Mouse (Mus musculus) adrenal gland, postnatal 14 days (tissue): ENCODE measurements around the gene Gtf2f1. TPM values are rescaled to one million over a fixed set of nuclear protein-coding genes. Genes with fewer than 3 reads are reported as not detected.

ENCODE experiments used
- DNase-seq: peaks from one replicate; pipeline ENCODE4 v3.0.0; 2021; ENCODE audit warnings: mixed read lengths
- total RNA-seq: library from RNA; stranded (reverse); gene quantifications from 2 replicates; pipeline ENCODE4 v1.2.3, GENCODE M21; 2021

Gene Gtf2f1
- total RNA-seq, 1 experiment from 2014 or later, result 53.7 TPM

DNA sequence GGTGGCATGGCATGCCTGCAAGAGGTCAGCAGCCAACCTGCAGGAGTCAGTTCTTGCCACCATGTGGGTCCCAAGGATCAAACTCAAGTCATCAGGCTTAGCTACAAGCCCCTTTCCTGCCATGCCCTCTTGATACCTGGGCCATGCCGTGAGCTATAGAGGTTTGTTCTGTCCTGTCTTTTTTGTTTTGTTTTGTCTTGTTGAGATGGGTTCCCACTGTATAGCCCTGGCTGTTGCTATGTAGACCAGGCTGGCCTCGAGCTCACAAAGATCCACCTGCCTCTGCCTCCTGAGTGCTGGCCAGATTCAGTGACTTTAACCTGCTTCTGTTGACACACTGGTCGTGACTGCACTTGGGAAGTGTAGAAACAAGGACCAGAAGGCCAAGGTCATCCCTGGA lies 35.7 kb downstream of the Gtf2f1 start:
- no peak for DNase-seq

DNA sequence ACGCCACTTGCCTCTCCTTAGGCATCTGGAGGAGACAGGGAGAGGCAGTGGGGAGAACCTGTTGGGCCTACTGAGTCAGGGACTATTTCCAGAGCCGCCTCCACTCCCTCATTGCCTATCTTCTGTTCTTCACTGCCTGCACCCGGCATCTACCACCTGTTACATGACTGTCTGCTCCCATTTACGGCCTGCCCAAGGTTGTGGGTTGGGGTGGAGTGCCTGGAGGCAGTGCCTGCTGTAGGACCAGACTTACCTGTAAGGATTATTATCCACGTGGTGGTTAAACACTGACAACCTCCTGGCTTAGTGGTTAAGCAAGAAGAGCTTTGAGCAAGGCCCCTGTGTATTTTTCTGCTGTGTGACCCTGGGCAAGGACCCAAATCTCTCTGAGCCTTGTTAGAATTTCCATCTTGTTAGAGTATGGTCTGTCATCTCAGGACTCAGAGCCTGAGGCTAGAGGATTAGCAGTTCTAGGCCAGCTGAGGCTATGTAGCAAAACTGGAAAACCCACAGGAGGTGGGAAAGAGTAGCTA lies 36.3 kb downstream of the Gtf2f1 start:
- DNase-seq, result peak; percentile 41

DNA sequence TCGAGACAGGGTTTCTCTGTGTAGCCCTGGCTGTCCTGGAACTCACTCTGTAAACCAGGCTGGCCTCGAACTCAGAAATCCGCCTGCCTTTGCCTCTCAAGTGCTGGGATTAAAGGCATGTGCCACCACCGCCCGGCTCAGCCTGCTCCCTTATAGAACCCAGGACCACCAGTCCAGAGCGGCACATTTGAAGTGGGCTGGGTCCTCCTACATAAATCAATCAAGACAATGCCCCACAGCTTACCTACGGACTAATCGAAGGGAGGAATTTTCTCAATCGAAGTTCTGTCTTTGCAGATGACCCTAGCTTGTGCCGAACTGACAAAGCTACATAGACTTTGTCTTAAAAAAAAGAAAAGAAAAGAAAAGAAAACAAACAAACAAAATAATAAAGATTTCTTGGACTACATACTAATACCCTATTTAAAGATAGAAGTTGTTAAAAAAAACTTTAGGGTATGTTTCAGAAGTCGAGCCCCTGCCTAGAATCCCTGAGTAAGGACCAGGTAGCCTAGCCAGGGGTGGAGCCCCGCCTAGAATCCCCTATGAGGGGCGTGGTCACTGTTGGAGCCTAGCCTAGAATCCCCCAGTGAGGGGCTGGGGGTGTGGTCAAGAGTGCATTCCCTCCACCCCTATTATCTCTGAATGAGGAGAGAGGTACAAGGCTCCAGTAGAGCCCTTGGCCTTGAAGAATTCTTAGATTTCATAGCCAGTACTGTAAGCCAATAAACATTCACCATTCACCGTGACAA lies 37.0 kb downstream of the Gtf2f1 start:
- DNase-seq, result no peak

- no peak for DNase-seq
Measured at GRCm38 (mm10) chr17:56970081-56970480, 41.0 kb downstream of the Gtf2f1 start.

GRCm38 (mm10) chr17:56969321-56969720 lies 41.8 kb downstream of the Gtf2f1 start:
- peak; percentile 56 for DNase-seq

DNA sequence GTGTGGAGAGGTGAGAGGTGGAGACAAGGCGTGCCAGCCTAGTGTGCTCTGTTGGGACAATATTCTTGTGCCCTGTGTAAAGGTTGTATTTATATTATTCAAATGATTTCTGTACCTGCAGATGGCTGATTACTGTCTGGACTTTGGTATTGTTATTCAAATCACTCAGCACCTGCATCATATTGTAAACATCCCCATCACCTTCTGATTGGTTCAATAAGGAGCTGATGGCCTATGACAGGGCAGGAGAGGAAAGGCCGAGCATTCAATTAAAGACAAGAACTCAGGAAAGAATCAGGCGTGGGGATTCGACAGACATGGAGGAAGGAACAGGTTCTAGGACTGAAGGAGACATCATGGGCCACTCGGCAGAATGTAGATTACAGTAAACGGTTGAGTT lies 47.4 kb downstream of the Gtf2f1 start:
- DNase-seq, result no peak

DNA sequence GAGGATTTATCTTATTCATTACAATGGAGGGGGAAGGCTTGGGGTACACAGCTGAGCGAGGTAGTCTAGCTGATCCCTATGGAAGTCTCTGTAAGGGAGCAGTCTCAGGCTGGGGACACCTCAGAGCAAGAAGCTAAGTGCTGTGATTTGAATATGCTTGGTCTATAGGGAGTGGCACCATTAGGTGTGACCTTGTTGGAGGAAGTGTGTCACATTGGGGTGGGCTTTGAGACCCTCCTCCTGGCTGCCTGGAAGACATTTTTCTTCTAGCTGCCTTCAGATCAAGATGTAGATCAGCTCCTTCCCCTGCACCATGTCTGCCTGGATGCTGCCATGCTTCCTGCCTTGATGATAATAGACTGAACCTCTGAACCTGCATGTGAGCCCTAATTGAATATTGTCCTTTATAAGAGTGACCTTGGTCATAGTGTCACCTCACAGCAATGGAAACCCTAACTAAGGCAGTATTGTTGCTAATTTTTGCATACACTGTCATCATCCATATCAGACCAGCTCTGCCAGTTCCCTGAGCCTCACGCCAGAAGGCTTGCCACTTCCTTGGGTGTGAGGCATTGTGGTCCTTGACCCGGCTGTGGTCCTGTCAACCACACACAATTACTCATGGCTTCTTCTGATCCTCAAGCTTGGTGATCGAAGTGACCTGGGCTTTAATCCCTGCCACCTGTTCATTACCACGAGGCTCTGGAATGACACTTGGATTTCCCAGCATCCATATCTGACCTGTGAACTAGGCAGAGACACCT lies 48.3 kb downstream of the Gtf2f1 start:
- no peak for DNase-seq

DNA sequence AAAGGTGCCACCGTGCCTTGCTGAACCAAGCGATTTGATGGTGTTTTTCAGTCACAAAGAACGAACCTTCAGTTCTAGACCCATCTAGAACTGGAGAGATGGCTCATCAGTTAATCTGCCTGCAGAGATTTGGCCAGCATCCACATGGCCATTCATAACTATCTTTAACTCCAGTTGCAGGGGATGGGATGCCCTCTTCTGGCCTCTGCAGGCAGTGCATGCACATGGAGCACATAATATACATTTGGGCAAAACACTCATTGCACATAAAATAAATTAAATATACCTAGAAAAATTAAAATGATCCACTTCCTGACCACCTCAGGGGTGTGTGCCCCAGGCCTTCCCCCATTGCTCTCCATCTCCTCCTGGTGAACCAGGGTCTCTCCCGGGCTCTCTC lies 49.2 kb downstream of the Gtf2f1 start:
- no peak for DNase-seq

DNA sequence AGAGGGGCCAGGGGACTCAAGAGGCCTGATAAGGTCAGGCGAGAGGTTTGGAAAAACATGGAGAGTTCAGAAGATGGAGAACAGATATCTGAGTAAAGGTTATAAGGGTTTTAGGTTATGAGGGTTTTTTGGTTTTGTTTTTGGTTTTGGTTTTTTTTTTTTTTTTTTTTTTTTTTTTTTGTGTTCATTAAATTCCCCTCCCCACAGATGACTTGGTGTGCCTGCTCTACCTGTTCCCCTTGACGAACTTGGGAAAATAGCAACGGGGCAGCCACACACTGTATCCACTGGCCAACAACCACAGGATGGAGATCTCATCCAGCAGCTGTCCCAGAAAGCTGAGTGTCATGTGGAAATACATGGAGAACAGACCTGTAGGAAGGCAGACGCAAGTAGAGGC lies 52.4 kb downstream of the Gtf2f1 start:
- DNase-seq, result no peak

DNA sequence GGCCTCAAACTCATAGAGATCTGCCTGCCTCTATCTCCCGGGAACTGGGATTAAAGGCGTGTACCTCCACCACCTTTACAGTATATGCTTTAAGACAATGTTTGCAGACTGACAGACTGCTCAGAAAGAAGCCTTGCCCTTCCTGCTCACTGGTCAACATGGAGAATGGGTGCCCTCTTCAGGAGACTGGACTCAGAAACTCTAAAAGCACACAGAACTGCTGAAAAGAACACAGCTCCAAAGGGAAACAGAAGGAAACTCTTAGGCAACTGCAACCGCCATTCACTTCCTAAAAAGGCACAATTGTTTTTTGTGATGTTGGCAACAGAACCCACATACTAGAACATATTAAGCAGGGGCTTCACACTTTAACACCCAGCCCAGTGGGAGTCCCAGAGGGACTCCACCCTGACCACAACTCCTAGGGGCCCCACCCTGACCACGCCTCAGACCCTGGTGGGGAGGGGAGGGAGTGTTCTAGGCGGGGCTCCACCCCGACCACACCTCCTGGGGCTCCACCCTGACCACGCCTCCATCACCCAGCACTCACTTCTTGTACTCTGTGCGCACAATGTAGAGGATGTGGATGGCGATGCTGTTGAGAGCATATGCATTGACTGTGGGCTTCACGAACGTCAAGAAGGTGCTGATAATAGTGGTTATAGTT lies 53.2 kb downstream of the Gtf2f1 start:
- DNase-seq, result peak; percentile 35

GRCm38 (mm10) chr17:56954871-56955270 lies 56.2 kb downstream of the Gtf2f1 start:
- DNase-seq, result no peak

Other genes starting within 250 kb of the Gtf2f1 start
- gene Dus3l, start 246.5 kb downstream of the Gtf2f1 start, total RNA-seq, result 29.1 and 37.2 TPM in 2 replicates
- gene Prr22, start 241.0 kb downstream of the Gtf2f1 start, total RNA-seq, result 0.30 and 1.0 TPM in 2 replicates
- 5.9 and 6.0 TPM in 2 replicates for gene Rfx2, start 180.3 kb downstream of the Gtf2f1 start, total RNA-seq
- 0.44 and 0.64 TPM in 2 replicates for gene Acsbg2, start 136.8 kb downstream of the Gtf2f1 start, total RNA-seq
- 7.2 and 7.3 TPM in 2 replicates for gene 1700061G19Rik, start 135.8 kb downstream of the Gtf2f1 start, total RNA-seq
- 29.0 and 33.6 TPM in 2 replicates for gene Mllt1, start 75.9 kb downstream of the Gtf2f1 start, total RNA-seq
- not detected in 2 replicates for gene Acer1, start 29.2 kb downstream of the Gtf2f1 start, total RNA-seq
- 106 and 107 TPM in 2 replicates for gene Clpp, start 21.0 kb downstream of the Gtf2f1 start, total RNA-seq
- gene Alkbh7, start 13.9 kb downstream of the Gtf2f1 start, total RNA-seq, result 65.6 and 67.0 TPM in 2 replicates
- 1.1 TPM in 1 of 2 replicates, not detected in the other for gene Pspn, start 11.3 kb downstream of the Gtf2f1 start, total RNA-seq
- not detected in 2 replicates for gene Gm17949, start 181 bp upstream of the Gtf2f1 start, total RNA-seq
- 90.2 and 99.9 TPM in 2 replicates for gene Khsrp, start 20.2 kb upstream of the Gtf2f1 start, total RNA-seq
- gene Slc25a41, start 30.4 kb upstream of the Gtf2f1 start, total RNA-seq, result not detected in 2 replicates
- 0.38 and 1.4 TPM in 2 replicates for gene Crb3, start 47.8 kb upstream of the Gtf2f1 start, total RNA-seq
- gene Slc25a23, start 48.6 kb upstream of the Gtf2f1 start, total RNA-seq, result 91.4 and 116 TPM in 2 replicates
- 1.7 and 9.7 TPM in 2 replicates for gene Dennd1c, start 67.2 kb upstream of the Gtf2f1 start, total RNA-seq
- gene Tubb4a, start 76.5 kb upstream of the Gtf2f1 start, total RNA-seq, result 6.4 and 12.3 TPM in 2 replicates
- gene Tnfsf9, start 94.0 kb upstream of the Gtf2f1 start, total RNA-seq, result 0.44 and 0.68 TPM in 2 replicates
- gene Cd70, start 138.5 kb upstream of the Gtf2f1 start, total RNA-seq, result not detected in 2 replicates
- 0.19 and 0.53 TPM in 2 replicates for gene Tnfsf14, start 182.9 kb upstream of the Gtf2f1 start, total RNA-seq
- 181 and 603 TPM in 2 replicates for gene C3, start 216.8 kb upstream of the Gtf2f1 start, total RNA-seq
- 54.2 and 56.4 TPM in 2 replicates for gene Gpr108, start 237.2 kb upstream of the Gtf2f1 start, total RNA-seq
- gene Trip10, start 238.2 kb upstream of the Gtf2f1 start, total RNA-seq, result 38.5 and 45.1 TPM in 2 replicates